Mouse (Mus musculus) kidney, embryonic 15.5 days (tissue): Measurements from ENCODE around the gene Tspyl1. TPM values are rescaled to one million over a fixed set of nuclear protein-coding genes. Genes with fewer than 3 reads are reported as not detected.
"Not testable (repeated sequence)": the region's sequence is repeated elsewhere in the genome, so short reads cannot be mapped to it uniquely, and the experiment has no call there.

Source experiments
- ATAC-seq: fragments of 200-750 bp; cut with Nextera tagmentation; replicated peaks from 2 replicates; pipeline ENCODE4 v1.8.0; 2017; ENCODE audit warnings: moderate TSS enrichment; ENCODE audit not compliant: low FRiP score
- H3K27ac ChIP-seq: fragments of 300-500 bp; sonication (generic); 2 replicates; pipeline ENCODE4 v1.5.1; 2015; ENCODE audit warnings: mild to moderate bottlenecking, inconsistent platforms
- H3K27me3 ChIP-seq: fragments of 300-500 bp; sonication (generic); 2 replicates; pipeline ENCODE4 v1.6.1; 2015; ENCODE audit warnings: inconsistent platforms
- H3K36me3 ChIP-seq: fragments of 300-500 bp; sonication (generic); 2 replicates; pipeline ENCODE4 v1.6.1; 2015; ENCODE audit warnings: inconsistent platforms
- H3K4me1 ChIP-seq: fragments of 300-500 bp; sonication (generic); 2 replicates; pipeline ENCODE4 v1.6.1; 2015; ENCODE audit warnings: inconsistent platforms
- H3K4me2 ChIP-seq: fragments of 300-500 bp; sonication (generic); 2 replicates; pipeline ENCODE4 v1.6.1; 2015; ENCODE audit warnings: moderate library complexity, mild to moderate bottlenecking, inconsistent platforms
- H3K4me3 ChIP-seq: fragments of 300-500 bp; sonication (generic); replicated peaks from 2 replicates; pipeline ENCODE4 v1.5.1; 2015; ENCODE audit warnings: mild to moderate bottlenecking, inconsistent platforms
- H3K9ac ChIP-seq: fragments of 300-500 bp; sonication (generic); 2 replicates; pipeline ENCODE4 v1.6.1; 2015; ENCODE audit warnings: mild to moderate bottlenecking, inconsistent platforms
- H3K9me3 ChIP-seq: fragments of 300-500 bp; sonication (generic); replicated peaks from 2 replicates; pipeline ENCODE4 v1.6.1; 2016; ENCODE audit warnings: inconsistent platforms
- WGBS: fragments of 180-500 bp; shearing (Covaris S2); methylation state at CpG from one replicate; pipeline ENCODE4 v1.1.7; 2015; ENCODE audit warnings: mixed read lengths; 5-methylcytosine and 5-hydroxymethylcytosine counted together
- polyA plus RNA-seq: library from polyadenylated mRNA; unstranded; fragments of >200 nt; fragmentation: Nextera tagmentation; extraction: Ambion mirVana; gene quantifications from 2 replicates; pipeline ENCODE4 v1.2.1, GENCODE M21; 2015

Gene Tspyl1
- polyA plus RNA-seq: 64.8 and 67.1 TPM in 2 replicates

- H3K4me2 ChIP-seq: peak within 1 kb of the TSS; percentile 75
- peak within 1 kb of the TSS; percentile 72 for H3K4me3 ChIP-seq
- peak within 1 kb of the TSS; percentile 67 for H3K27ac ChIP-seq
- H3K36me3 ChIP-seq: peaks cover 4% of the 10 kb centered on the region
- H3K9ac ChIP-seq: peak within 1 kb of the TSS; percentile 77
- WGBS: under 1% methylated on average over 38 of the region's 38 CpGs
- ATAC-seq: peak; percentile 98
- H3K9me3 ChIP-seq: no peaks in the 10 kb centered on the region
- peaks cover 10% of the 10 kb centered on the region; the same call in 1 of the 2 replicates for H3K27me3 ChIP-seq
- peaks cover 18% of the 10 kb centered on the region for H3K4me1 ChIP-seq
These were observed at the start of gene Tspyl1 for GRCm38 (mm10) chr10:34281962-34282388. Gene Tspyl1, plus strand, starts transcription at chr10:34282190.

- ATAC-seq: no peak
- Histone ChIP-seq H3K27ac (no peak overlapping the region), H3K36me3 (no peaks in the 10 kb centered on the region), H3K27me3 (no peaks in the 10 kb centered on the region), H3K9me3 (no peaks in the 10 kb centered on the region), H3K4me3 (no peak overlapping the region), H3K9ac (no peak overlapping the region), H3K4me2 (no peak overlapping the region), H3K4me1 (0 out of 2 replicates have a peak, but pooled peaks cover 3% of the 10 kb centered on the region)
- 73% methylated on average over 1 of the region's 1 CpGs for WGBS
These were observed 48.6 kb upstream of the Tspyl1 start for GRCm38 (mm10) chr10:34233418-34233817.

- Histone ChIP-seq H3K9me3 (no peaks in the 10 kb centered on the region), H3K4me1 (0 out of 2 replicates have a peak, but pooled peaks cover 3% of the 10 kb centered on the region), H3K4me2 (no peak overlapping the region), H3K27ac (no peak overlapping the region), H3K9ac (no peak overlapping the region), H3K4me3 (no peak overlapping the region), H3K36me3 (no peaks in the 10 kb centered on the region), H3K27me3 (no peaks in the 10 kb centered on the region)
- 29% methylated on average over 2 of the region's 2 CpGs for WGBS
- ATAC-seq: no peak; the same call in 1 of the 2 replicates
These were observed 47.9 kb upstream of the Tspyl1 start for GRCm38 (mm10) chr10:34233931-34234745.

- H3K9ac ChIP-seq: no peak overlapping the region
- ATAC-seq: no peak
- no peaks in the 10 kb centered on the region for H3K9me3 ChIP-seq
- no peak overlapping the region for H3K4me2 ChIP-seq
- H3K4me1 ChIP-seq: 0 out of 2 replicates have a peak, but pooled peaks cover 3% of the 10 kb centered on the region
- H3K27ac ChIP-seq: no peak overlapping the region
- H3K4me3 ChIP-seq: no peak overlapping the region
- no peaks in the 10 kb centered on the region for H3K27me3 ChIP-seq
- H3K36me3 ChIP-seq: no peaks in the 10 kb centered on the region
- 40% methylated on average over 3 of the region's 3 CpGs for WGBS
These were observed 46.6 kb upstream of the Tspyl1 start for GRCm38 (mm10) chr10:34235384-34235783.

- no peaks in the 10 kb centered on the region for H3K36me3 ChIP-seq
- H3K27ac ChIP-seq: no peak overlapping the region
- WGBS: 86% methylated on average over 5 of the region's 5 CpGs
- H3K4me3 ChIP-seq: no peak overlapping the region
- no peaks in the 10 kb centered on the region for H3K27me3 ChIP-seq
- H3K9me3 ChIP-seq: no peaks in the 10 kb centered on the region
- H3K9ac ChIP-seq: no peak overlapping the region
- no peak for ATAC-seq
- H3K4me2 ChIP-seq: no peak overlapping the region
- 0 out of 2 replicates have a peak, but pooled peaks cover 3% of the 10 kb centered on the region for H3K4me1 ChIP-seq
These were observed 45.4 kb upstream of the Tspyl1 start for GRCm38 (mm10) chr10:34236569-34236968.

GRCm38 (mm10) chr10:34238536-34238935, 43.5 kb upstream of the Tspyl1 start:
- H3K4me1 ChIP-seq: 0 out of 2 replicates have a peak, but pooled peaks cover 3% of the 10 kb centered on the region
- H3K9ac ChIP-seq: no peak overlapping the region
- no peak overlapping the region for H3K27ac ChIP-seq
- H3K4me2 ChIP-seq: no peak overlapping the region
- H3K27me3 ChIP-seq: no peaks in the 10 kb centered on the region
- no peaks in the 10 kb centered on the region for H3K9me3 ChIP-seq
- H3K36me3 ChIP-seq: no peaks in the 10 kb centered on the region
- H3K4me3 ChIP-seq: no peak overlapping the region
- 79% methylated on average over 4 of the region's 4 CpGs for WGBS
- ATAC-seq: no peak

- Histone ChIP-seq H3K36me3 (no peaks in the 10 kb centered on the region), H3K9ac (no peak overlapping the region), H3K4me2 (no peak overlapping the region), H3K27me3 (no peaks in the 10 kb centered on the region), H3K4me3 (no peak overlapping the region), H3K27ac (no peak overlapping the region), H3K4me1 (peaks cover 11% of the 10 kb centered on the region; the same call in 1 of the 2 replicates), H3K9me3 (no peaks in the 10 kb centered on the region)
- WGBS: 56% methylated on average over 5 of the region's 5 CpGs
- no peak for ATAC-seq
These were observed 37.2 kb upstream of the Tspyl1 start for GRCm38 (mm10) chr10:34244745-34245144.

- Histone ChIP-seq H3K4me3 (no peak overlapping the region), H3K27me3 (no peaks in the 10 kb centered on the region), H3K9ac (no peak overlapping the region), H3K9me3 (no peaks in the 10 kb centered on the region), H3K27ac (no peak overlapping the region), H3K4me2 (no peak overlapping the region), H3K36me3 (no peaks in the 10 kb centered on the region), H3K4me1 (peaks cover 11% of the 10 kb centered on the region; the same call in 1 of the 2 replicates)
- no peak for ATAC-seq
- WGBS: 75% methylated on average over 2 of the region's 2 CpGs
These were observed 35.9 kb upstream of the Tspyl1 start for GRCm38 (mm10) chr10:34246106-34246505.

GRCm38 (mm10) chr10:34247757-34248156, 34.2 kb upstream of the Tspyl1 start:
- H3K36me3 ChIP-seq: no peaks in the 10 kb centered on the region
- H3K27me3 ChIP-seq: no peaks in the 10 kb centered on the region
- peaks cover 11% of the 10 kb centered on the region; the same call in 1 of the 2 replicates for H3K4me1 ChIP-seq
- no peak for ATAC-seq
- H3K9me3 ChIP-seq: no peaks in the 10 kb centered on the region
- no peak overlapping the region for H3K9ac ChIP-seq
- no peak overlapping the region for H3K4me2 ChIP-seq
- WGBS: 26% methylated on average over 3 of the region's 3 CpGs
- no peak overlapping the region for H3K4me3 ChIP-seq
- H3K27ac ChIP-seq: no peak overlapping the region

- Histone ChIP-seq H3K4me1 (peaks cover 11% of the 10 kb centered on the region; the same call in 1 of the 2 replicates), H3K27ac (no peak overlapping the region), H3K4me3 (no peak overlapping the region), H3K36me3 (no peaks in the 10 kb centered on the region), H3K9me3 (no peaks in the 10 kb centered on the region), H3K4me2 (no peak overlapping the region), H3K9ac (no peak overlapping the region), H3K27me3 (no peaks in the 10 kb centered on the region)
- ATAC-seq: no peak
- WGBS: 50% methylated on average over 2 of the region's 2 CpGs
These were observed 32.4 kb upstream of the Tspyl1 start for GRCm38 (mm10) chr10:34249594-34249993.

GRCm38 (mm10) chr10:34252833-34253232, 29.2 kb upstream of the Tspyl1 start:
- H3K27ac ChIP-seq, ATAC-seq: not testable (repeated sequence)

GRCm38 (mm10) chr10:34265106-34265505, 16.9 kb upstream of the Tspyl1 start:
- ATAC-seq: no peak
- 88% methylated on average over 4 of the region's 4 CpGs for WGBS
- no peaks in the 10 kb centered on the region for H3K27me3 ChIP-seq
- no peaks in the 10 kb centered on the region for H3K9me3 ChIP-seq
- H3K4me2 ChIP-seq: no peak overlapping the region
- H3K36me3 ChIP-seq: no peaks in the 10 kb centered on the region
- H3K4me3 ChIP-seq: no peak overlapping the region
- no peak overlapping the region for H3K27ac ChIP-seq
- H3K4me1 ChIP-seq: no peaks in the 10 kb centered on the region
- no peak overlapping the region for H3K9ac ChIP-seq

More at GRCm38 (mm10) chr10:34252833-34253232, 29.2 kb upstream of the Tspyl1 start:
- WGBS: 93% methylated on average over 9 of the region's 9 CpGs
- H3K9me3 ChIP-seq, H3K36me3 ChIP-seq, H3K4me1 ChIP-seq, H3K27me3 ChIP-seq, H3K9ac ChIP-seq, H3K4me3 ChIP-seq, H3K4me2 ChIP-seq: not testable (repeated sequence)
